Mouse (Mus musculus): ENCODE measurements around the gene Mgst2. TPM values are rescaled to one million over a fixed set of nuclear protein-coding genes. Genes with fewer than 3 reads are reported as not detected.

Gene Mgst2
- 100 to 1,000 TPM; 147 to 192 TPM for polyA plus RNA-seq (2017; shearing (Covaris generic))

DNA sequence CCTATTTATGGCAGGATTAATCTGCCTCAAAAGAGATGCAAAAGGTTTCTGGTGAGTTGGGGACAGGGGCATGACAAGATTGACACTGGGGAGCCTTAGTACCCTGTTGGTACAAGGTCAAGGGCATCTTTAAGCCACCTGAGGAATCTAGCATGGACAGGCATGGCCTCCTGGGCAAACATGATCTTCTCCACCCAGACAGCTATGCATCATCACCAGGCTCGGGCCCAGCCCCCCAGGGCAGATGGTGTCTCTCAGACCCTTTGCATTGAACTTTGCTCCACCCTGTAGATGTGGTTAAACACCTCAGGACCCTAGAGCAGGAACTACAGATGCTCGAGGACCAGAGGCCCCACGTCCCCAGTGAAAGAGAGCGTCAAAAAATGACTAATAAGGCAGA, at the start of gene Mgst2:
Gene Mgst2, plus strand, starts transcription at position 301 of the 400 bp plus-strand sequence.

Other genes starting within 250 kb of the Mgst2 start
- gene Naa15, start 245.2 kb upstream of the Mgst2 start, polyA plus RNA-seq (2017; shearing (Covaris generic)), result 10 to 100 TPM; 67.1 to 83.4 TPM
- gene Rab33b, start 176.4 kb upstream of the Mgst2 start, polyA plus RNA-seq (2017; shearing (Covaris generic)), result 10 to 100 TPM; 24.3 to 28.8 TPM
- 10 to 100 TPM in 1 of 2 experiments, 1 to 10 TPM in 1; 6.0 to 11.4 TPM for gene Setd7, start 99.5 kb upstream of the Mgst2 start, polyA plus RNA-seq (2017; shearing (Covaris generic))